Mouse (Mus musculus): ENCODE results near the gene Hist1h4h. TPM values are rescaled to one million over a fixed set of nuclear protein-coding genes. Genes with fewer than 3 reads are reported as not detected.

Gene Hist1h4h
- polyA plus RNA-seq, 1 experiment from 2014 or later: 7.1 TPM

DNA sequence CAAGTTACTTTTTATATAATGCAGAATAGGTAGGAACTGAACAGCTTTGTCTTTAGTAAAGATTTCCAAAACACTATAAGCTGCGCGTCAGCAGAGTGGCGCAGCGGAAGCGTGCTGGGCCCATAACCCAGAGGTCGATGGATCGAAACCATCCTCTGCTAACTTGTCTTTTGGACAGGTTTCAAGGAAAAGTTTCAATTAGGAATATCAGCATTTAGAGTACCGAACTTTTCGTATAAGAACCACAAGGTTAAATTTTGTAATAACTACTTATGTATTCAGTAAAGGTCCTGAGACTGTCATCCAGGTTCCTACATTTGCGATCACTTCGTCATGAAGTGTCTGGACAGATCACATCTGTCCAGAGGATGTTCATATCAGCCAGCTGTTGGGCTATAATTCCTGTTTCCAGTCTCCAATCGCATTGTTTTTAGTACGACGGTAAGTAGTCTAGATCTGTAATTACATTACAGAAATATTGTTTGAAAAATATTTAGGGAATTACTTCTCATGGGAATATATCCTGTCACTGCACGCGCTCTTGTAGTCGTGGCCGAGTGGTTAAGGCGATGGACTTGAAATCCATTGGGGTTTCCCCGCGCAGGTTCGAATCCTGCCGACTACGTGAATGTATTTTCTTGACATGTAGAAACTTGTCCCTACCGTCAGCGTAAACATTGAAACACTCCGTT is 13.1 kb upstream of the Hist1h4h start:
- H3K4me1 ChIP-seq (ENCODE audit: control insufficient read depth, insufficient read depth, low read length): no peaks in the 10 kb centered on the region
- H3K9ac ChIP-seq (ENCODE audit: low read length): peak overlapping the region; percentile 49; the same call in 1 of the 2 replicates
- peak overlapping the region; percentile 43 for H3K4me3 ChIP-seq (ENCODE audit: low read depth, low read length)
- no peaks in the 10 kb centered on the region for H3K27me3 ChIP-seq (replicated peaks; ENCODE audit: control insufficient read depth, insufficient read depth, low read length)
- no peak overlapping the region for H3K27ac ChIP-seq (ENCODE audit: low read depth, low read length)
- WGBS: under 1% methylated on average over 27 of the region's 27 CpGs
- no peaks in the 10 kb centered on the region for H3K36me3 ChIP-seq (ENCODE audit: control insufficient read depth, insufficient read depth, low read length)
- peak overlapping the region; percentile 78 for H3K4me2 ChIP-seq (ENCODE audit: low read length)
- peak; percentile 91 for ATAC-seq
- DNase-seq (ENCODE audit: low spot score): peak; percentile 91
- H3K9me3 ChIP-seq (replicated peaks; ENCODE audit: control insufficient read depth, low read length): no peaks in the 10 kb centered on the region

DNA sequence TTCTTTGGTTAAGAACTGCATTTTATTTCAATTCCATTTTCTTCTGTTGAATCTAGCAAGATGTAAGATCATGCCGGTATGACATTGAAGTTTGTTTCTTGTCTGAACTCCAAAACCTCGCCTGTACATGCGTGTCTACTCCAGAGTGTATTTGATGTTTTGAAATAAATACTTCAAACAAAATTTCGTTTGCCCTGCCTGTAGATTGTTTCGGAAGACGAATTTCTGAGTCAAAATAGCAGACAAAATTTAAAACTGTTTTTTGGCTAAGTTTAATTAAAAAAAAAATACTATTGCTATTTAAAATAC is 12.6 kb upstream of the Hist1h4h start:
- WGBS: under 1% methylated on average over 6 of the region's 6 CpGs
- ATAC-seq: peak; percentile 4; the same call in 1 of the 2 replicates
- Histone ChIP-seq H3K4me1 (ENCODE audit: control insufficient read depth, insufficient read depth, low read length) (no peaks in the 10 kb centered on the region), H3K4me2 (ENCODE audit: low read length) (peak overlapping the region; percentile 78), H3K9ac (ENCODE audit: low read length) (0 out of 2 replicates have a peak overlapping the region, but pooled peaks have one; percentile 37), H3K4me3 (ENCODE audit: low read depth, low read length) (peak overlapping the region; percentile 43), H3K27ac (ENCODE audit: low read depth, low read length) (no peak overlapping the region), H3K36me3 (ENCODE audit: control insufficient read depth, insufficient read depth, low read length) (no peaks in the 10 kb centered on the region), H3K9me3 (replicated peaks; ENCODE audit: control insufficient read depth, low read length) (no peaks in the 10 kb centered on the region), H3K27me3 (replicated peaks; ENCODE audit: control insufficient read depth, insufficient read depth, low read length) (no peaks in the 10 kb centered on the region)
- no peak for DNase-seq (ENCODE audit: low spot score)

DNA sequence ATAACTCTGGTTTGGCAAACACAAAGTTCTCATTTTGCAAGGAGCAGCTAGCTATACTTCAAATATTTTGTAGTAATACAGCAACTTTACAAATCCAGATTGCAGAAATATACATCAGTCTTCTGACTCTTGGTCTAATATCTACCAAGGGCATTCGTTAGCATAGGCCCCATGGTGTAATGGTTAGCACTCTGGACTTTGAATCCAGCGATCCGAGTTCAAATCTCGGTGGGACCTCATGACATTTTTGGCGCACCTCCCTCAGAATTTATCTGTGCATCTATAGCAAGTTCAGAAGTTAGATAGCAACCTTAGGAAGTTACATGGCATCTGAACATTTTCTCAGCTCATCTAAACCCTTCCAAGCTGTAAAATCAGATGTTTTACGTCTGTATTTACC is 12.0 kb upstream of the Hist1h4h start:
- DNase-seq (ENCODE audit: low spot score) (peak; percentile 85), ATAC-seq (peak; percentile 33; the same call in 1 of the 2 replicates)
- no peaks in the 10 kb centered on the region for H3K27me3 ChIP-seq (replicated peaks; ENCODE audit: control insufficient read depth, insufficient read depth, low read length)
- no peaks in the 10 kb centered on the region for H3K36me3 ChIP-seq (ENCODE audit: control insufficient read depth, insufficient read depth, low read length)
- H3K4me3 ChIP-seq (ENCODE audit: low read depth, low read length): peak overlapping the region; percentile 43
- peak overlapping the region; percentile 32; the same call in 1 of the 2 replicates for H3K9ac ChIP-seq (ENCODE audit: low read length)
- H3K27ac ChIP-seq (ENCODE audit: low read depth, low read length): no peak overlapping the region
- H3K4me1 ChIP-seq (ENCODE audit: control insufficient read depth, insufficient read depth, low read length): no peaks in the 10 kb centered on the region
- WGBS: 0% methylated on average over 6 of the region's 6 CpGs
- H3K4me2 ChIP-seq (ENCODE audit: low read length): peak overlapping the region; percentile 78
- H3K9me3 ChIP-seq (replicated peaks; ENCODE audit: control insufficient read depth, low read length): no peaks in the 10 kb centered on the region

DNA sequence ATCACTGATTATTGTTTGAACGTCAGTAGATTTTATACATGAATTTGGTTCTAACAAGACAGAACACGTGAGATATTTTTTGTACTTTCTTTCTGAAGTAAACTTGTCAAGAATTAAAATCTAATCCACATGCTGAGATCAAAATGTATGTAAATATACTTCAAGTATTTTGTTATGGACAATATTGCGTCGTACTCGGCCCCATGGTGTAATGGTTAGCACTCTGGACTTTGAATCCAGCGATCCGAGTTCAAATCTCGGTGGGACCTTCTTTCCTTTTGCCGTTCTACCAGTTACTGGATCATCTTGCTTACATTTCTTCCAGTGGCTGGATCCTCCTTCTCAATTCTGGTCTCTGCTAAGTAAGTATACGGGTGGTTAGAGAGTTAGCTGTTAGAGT is 11.4 kb upstream of the Hist1h4h start:
- Histone ChIP-seq H3K27me3 (replicated peaks; ENCODE audit: control insufficient read depth, insufficient read depth, low read length) (no peaks in the 10 kb centered on the region), H3K4me2 (ENCODE audit: low read length) (peak overlapping the region; percentile 78), H3K4me1 (ENCODE audit: control insufficient read depth, insufficient read depth, low read length) (no peaks in the 10 kb centered on the region), H3K9me3 (replicated peaks; ENCODE audit: control insufficient read depth, low read length) (no peaks in the 10 kb centered on the region), H3K36me3 (ENCODE audit: control insufficient read depth, insufficient read depth, low read length) (no peaks in the 10 kb centered on the region), H3K4me3 (ENCODE audit: low read depth, low read length) (peak overlapping the region; percentile 43), H3K9ac (ENCODE audit: low read length) (peak overlapping the region; percentile 32; the same call in 1 of the 2 replicates), H3K27ac (ENCODE audit: low read depth, low read length) (no peak overlapping the region)
- under 1% methylated on average over 10 of the region's 10 CpGs for WGBS
- ATAC-seq (peak; percentile 25; the same call in 1 of the 2 replicates), DNase-seq (ENCODE audit: low spot score) (peak; percentile 87)

DNA sequence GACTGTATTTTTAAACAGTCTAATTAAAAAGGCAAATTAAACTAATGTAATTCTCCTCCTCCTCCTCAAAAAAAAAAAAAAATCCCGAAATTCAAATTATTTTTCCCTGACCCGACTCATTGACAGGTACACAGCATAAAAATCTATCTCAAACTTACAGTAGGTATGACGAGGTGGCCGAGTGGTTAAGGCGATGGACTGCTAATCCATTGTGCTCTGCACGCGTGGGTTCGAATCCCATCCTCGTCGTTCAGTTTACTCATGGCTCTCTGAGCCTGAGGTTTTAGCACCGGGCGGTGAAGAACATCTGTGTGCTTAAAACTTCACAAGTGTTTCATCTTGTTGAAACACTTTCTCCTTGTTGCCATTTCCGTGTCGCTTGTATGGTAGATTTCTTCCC is 9.1 kb upstream of the Hist1h4h start:
- H3K4me2 ChIP-seq (ENCODE audit: low read length): peak overlapping the region; percentile 6; the same call in 1 of the 2 replicates
- H3K27me3 ChIP-seq (replicated peaks; ENCODE audit: control insufficient read depth, insufficient read depth, low read length): no peaks in the 10 kb centered on the region
- peak; percentile 73 for DNase-seq (ENCODE audit: low spot score)
- no peaks in the 10 kb centered on the region for H3K9me3 ChIP-seq (replicated peaks; ENCODE audit: control insufficient read depth, low read length)
- WGBS: under 1% methylated on average over 14 of the region's 14 CpGs
- H3K9ac ChIP-seq (ENCODE audit: low read length): no peak overlapping the region
- H3K4me1 ChIP-seq (ENCODE audit: control insufficient read depth, insufficient read depth, low read length): no peaks in the 10 kb centered on the region
- no peak overlapping the region for H3K27ac ChIP-seq (ENCODE audit: low read depth, low read length)
- H3K36me3 ChIP-seq (ENCODE audit: control insufficient read depth, insufficient read depth, low read length): no peaks in the 10 kb centered on the region
- no peak for ATAC-seq
- H3K4me3 ChIP-seq (ENCODE audit: low read depth, low read length): no peak overlapping the region

DNA sequence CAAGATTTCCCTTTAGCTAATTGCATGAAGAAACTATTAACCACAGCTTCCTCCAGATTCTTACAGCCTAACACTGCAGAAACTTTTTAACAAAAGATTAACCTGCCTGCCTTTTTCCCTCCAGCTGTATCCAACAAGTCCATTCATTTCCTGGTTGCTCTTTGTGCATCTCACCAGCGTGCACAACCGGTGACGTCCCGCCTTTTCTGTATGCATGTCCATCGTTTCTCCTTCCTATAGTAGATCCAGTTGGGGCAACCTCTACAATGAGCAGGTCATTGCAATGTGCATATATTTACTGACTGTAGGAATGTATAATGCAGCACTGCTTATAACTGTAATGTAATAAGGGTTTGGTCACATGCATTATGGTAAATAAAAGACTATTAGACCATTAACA is 6.9 kb upstream of the Hist1h4h start:
- Histone ChIP-seq H3K4me1 (ENCODE audit: control insufficient read depth, insufficient read depth, low read length) (peaks cover under 1% of the 10 kb centered on the region), H3K4me2 (ENCODE audit: low read length) (no peak overlapping the region), H3K9ac (ENCODE audit: low read length) (no peak overlapping the region), H3K4me3 (ENCODE audit: low read depth, low read length) (no peak overlapping the region), H3K27me3 (replicated peaks; ENCODE audit: control insufficient read depth, insufficient read depth, low read length) (no peaks in the 10 kb centered on the region), H3K27ac (ENCODE audit: low read depth, low read length) (no peak overlapping the region), H3K9me3 (replicated peaks; ENCODE audit: control insufficient read depth, low read length) (no peaks in the 10 kb centered on the region), H3K36me3 (ENCODE audit: control insufficient read depth, insufficient read depth, low read length) (no peaks in the 10 kb centered on the region)
- WGBS: 44% methylated on average over 5 of the region's 5 CpGs
- no peak for DNase-seq (ENCODE audit: low spot score)
- no peak for ATAC-seq

DNA sequence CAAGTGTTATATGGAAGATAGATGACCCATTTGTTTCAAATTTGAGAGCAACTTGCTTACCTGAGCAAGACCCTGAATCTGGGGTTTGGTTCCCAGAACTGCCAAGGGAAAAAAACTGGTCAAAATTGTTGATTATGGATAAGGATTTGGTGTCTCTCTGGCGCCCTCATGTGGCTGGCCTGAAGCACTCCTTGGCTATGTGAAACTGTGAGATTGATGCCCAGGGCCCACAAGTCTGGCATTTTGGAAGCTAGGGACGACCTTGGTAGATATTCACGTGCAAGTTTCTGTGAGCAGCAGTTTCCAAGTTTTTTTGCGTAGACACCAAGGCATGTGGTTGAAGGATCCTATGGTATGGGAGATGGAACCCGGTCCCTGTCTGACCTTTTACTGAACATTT is 6.2 kb upstream of the Hist1h4h start:
- 8% methylated on average over 5 of the region's 5 CpGs for WGBS
- peaks cover 4% of the 10 kb centered on the region for H3K4me1 ChIP-seq (ENCODE audit: control insufficient read depth, insufficient read depth, low read length)
- H3K27ac ChIP-seq (ENCODE audit: low read depth, low read length): no peak overlapping the region
- ATAC-seq (peak; percentile 33; the same call in 1 of the 2 replicates), DNase-seq (ENCODE audit: low spot score) (peak; percentile 92)
- H3K4me3 ChIP-seq (ENCODE audit: low read depth, low read length): no peak overlapping the region
- H3K36me3 ChIP-seq (ENCODE audit: control insufficient read depth, insufficient read depth, low read length): no peaks in the 10 kb centered on the region
- no peaks in the 10 kb centered on the region for H3K27me3 ChIP-seq (replicated peaks; ENCODE audit: control insufficient read depth, insufficient read depth, low read length)
- no peaks in the 10 kb centered on the region for H3K9me3 ChIP-seq (replicated peaks; ENCODE audit: control insufficient read depth, low read length)
- no peak overlapping the region for H3K9ac ChIP-seq (ENCODE audit: low read length)
- H3K4me2 ChIP-seq (ENCODE audit: low read length): no peak overlapping the region

DNA sequence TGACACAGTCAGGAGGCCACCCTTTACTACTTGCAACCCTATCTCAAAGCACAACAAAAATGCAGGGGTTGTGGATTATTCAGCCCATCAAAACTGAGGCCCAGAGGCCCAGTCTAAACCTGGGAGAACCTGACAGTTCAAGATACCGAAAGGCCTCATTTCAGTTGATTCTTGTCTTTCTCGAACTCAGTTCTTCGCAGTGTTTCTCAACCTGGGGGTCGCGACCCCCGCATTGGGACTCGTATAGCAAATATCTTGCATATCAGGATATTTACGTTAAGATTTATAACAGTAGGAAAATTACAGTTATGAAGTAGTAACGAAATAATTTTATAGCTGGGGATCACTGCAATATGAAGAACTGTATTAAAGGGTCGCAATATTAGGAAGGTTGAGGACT is 4.9 kb upstream of the Hist1h4h start:
- H3K27me3 ChIP-seq (replicated peaks; ENCODE audit: control insufficient read depth, insufficient read depth, low read length): no peaks in the 10 kb centered on the region
- WGBS: 2% methylated on average over 10 of the region's 10 CpGs
- no peak overlapping the region for H3K27ac ChIP-seq (ENCODE audit: low read depth, low read length)
- peak overlapping the region; percentile 53 for H3K4me2 ChIP-seq (ENCODE audit: low read length)
- ATAC-seq (no peak), DNase-seq (ENCODE audit: low spot score) (no peak)
- peaks cover 6% of the 10 kb centered on the region for H3K4me1 ChIP-seq (ENCODE audit: control insufficient read depth, insufficient read depth, low read length)
- H3K9ac ChIP-seq (ENCODE audit: low read length): peak overlapping the region; percentile 58; the same call in 1 of the 2 replicates
- H3K36me3 ChIP-seq (ENCODE audit: control insufficient read depth, insufficient read depth, low read length): no peaks in the 10 kb centered on the region
- no peaks in the 10 kb centered on the region for H3K9me3 ChIP-seq (replicated peaks; ENCODE audit: control insufficient read depth, low read length)
- H3K4me3 ChIP-seq (ENCODE audit: low read depth, low read length): peak overlapping the region; percentile 40

DNA sequence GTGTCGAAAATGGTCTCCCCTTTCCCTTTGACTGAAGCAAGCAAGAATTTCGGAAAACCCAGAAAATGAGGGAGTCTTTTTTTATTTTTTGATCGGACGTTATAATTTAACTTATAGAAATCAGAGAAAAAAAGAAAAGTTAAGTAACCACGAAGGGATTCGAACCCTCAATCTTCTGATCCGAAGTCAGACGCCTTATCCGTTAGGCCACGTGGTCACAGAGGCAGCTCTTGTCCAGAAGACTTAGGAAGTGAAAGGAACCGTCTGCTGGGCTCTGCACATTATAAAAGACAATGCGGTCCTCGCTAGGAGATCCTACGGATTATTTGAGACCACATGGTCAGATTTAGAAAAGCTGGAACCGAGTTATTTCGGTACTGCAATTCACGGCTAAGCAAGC is 4.5 kb upstream of the Hist1h4h start:
- H3K9me3 ChIP-seq (replicated peaks; ENCODE audit: control insufficient read depth, low read length): no peaks in the 10 kb centered on the region
- peak; percentile 97 for DNase-seq (ENCODE audit: low spot score)

More for the DNA sequence above, 4.5 kb upstream of the Hist1h4h start:
- Histone ChIP-seq H3K27ac (ENCODE audit: low read depth, low read length) (peak overlapping the region; percentile 53; the same call in 1 of the 2 replicates), H3K4me3 (ENCODE audit: low read depth, low read length) (peak overlapping the region; percentile 40), H3K36me3 (ENCODE audit: control insufficient read depth, insufficient read depth, low read length) (no peaks in the 10 kb centered on the region), H3K4me1 (ENCODE audit: control insufficient read depth, insufficient read depth, low read length) (peaks cover 6% of the 10 kb centered on the region), H3K9ac (ENCODE audit: low read length) (peak overlapping the region; percentile 58; the same call in 1 of the 2 replicates), H3K27me3 (replicated peaks; ENCODE audit: control insufficient read depth, insufficient read depth, low read length) (no peaks in the 10 kb centered on the region), H3K4me2 (ENCODE audit: low read length) (peak overlapping the region; percentile 53)
- peak; percentile 50 for ATAC-seq
- under 1% methylated on average over 17 of the region's 17 CpGs for WGBS

Data from forebrain, embryonic 14.5 days (tissue).